22 mouse cellular contexts compared by ENCODE assay signal in genomic region chr9:21830936-21831335, GRCm38 (mm10). TPM values are rescaled to one million over a fixed set of nuclear protein-coding genes. Genes with fewer than 3 reads are reported as not detected.
DNase-seq lines count a peak whose midpoint lies in the region; ATAC-seq lines count a peak whose summit lies in the region.
"Had no signal": no experiment of that assay in that cellular context is flagged by ENCODE, and none has a peak within 500 bp of the region (broad histone marks: within the 10 kb centered on the region; RNA-seq: fewer than 3 reads in every experiment).

No protein-coding gene starts in this region.

- 71% methylated on average over 11 of the region's 11 CpGs for WGBS in kidney, embryonic 16.5 days
- WGBS in liver, embryonic 15.5 days (ENCODE audit: insufficient replicate concordance), result 71% methylated on average over 11 of the region's 11 CpGs
- 86% methylated on average over 11 of the region's 11 CpGs for WGBS in hindbrain, embryonic 10.5 days

- no peaks in the 10 kb centered on the region for H3K9me3 ChIP-seq in kidney, embryonic 16.5 days (ENCODE audit: low read length)
- H3K9me3 ChIP-seq in liver, embryonic 15.5 days (replicated peaks), result no peaks in the 10 kb centered on the region
- no peaks in the 10 kb centered on the region for H3K9me3 ChIP-seq in hindbrain, embryonic 10.5 days
- H3K9me3 ChIP-seq: heart, embryonic 12.5 days; lung, embryonic 15.5 days; midbrain, embryonic 13.5 days; neural tube, embryonic 15.5 days had no signal

- ATAC-seq in kidney, embryonic 16.5 days (ENCODE audit: low FRiP score, low TSS enrichment), result no peak
- peak; percentile 27; the same call in 1 of the 2 replicates for ATAC-seq in liver, embryonic 15.5 days (ENCODE audit: insufficient read depth)
- ATAC-seq in megakaryocyte, adult 5-6 weeks (ENCODE audit: poor library complexity, severe bottlenecking), result no peak
- ATAC-seq: hindbrain, postnatal 0 days; midbrain, embryonic 13.5 days had no signal

- no peak overlapping the region for H3K9ac ChIP-seq in kidney, embryonic 16.5 days (replicated peaks; ENCODE audit: low read length)
- H3K9ac ChIP-seq in liver, embryonic 15.5 days, result no peak overlapping the region
- H3K9ac ChIP-seq: heart, embryonic 12.5 days; lung, embryonic 15.5 days; midbrain, embryonic 13.5 days; neural tube, embryonic 15.5 days had no signal

- no peak overlapping the region for H3K4me2 ChIP-seq in kidney, embryonic 16.5 days (replicated peaks; ENCODE audit: low read depth, low read length)
- H3K4me2 ChIP-seq in liver, embryonic 15.5 days, result no peak overlapping the region
- H3K4me2 ChIP-seq: heart, embryonic 12.5 days; lung, embryonic 15.5 days; midbrain, embryonic 13.5 days; neural tube, embryonic 15.5 days had no signal

- no peak overlapping the region for H3K27ac ChIP-seq in kidney, embryonic 16.5 days (ENCODE audit: low read length)
- H3K27ac ChIP-seq in liver, embryonic 15.5 days (replicated peaks), result peak overlapping the region; percentile 72
- H3K27ac ChIP-seq in hindbrain, embryonic 10.5 days, result no peak overlapping the region
- H3K27ac ChIP-seq: hindbrain, postnatal 0 days; lung, embryonic 15.5 days; midbrain, embryonic 13.5 days; neural tube, embryonic 15.5 days had no signal

- no peaks in the 10 kb centered on the region for H3K27me3 ChIP-seq in kidney, embryonic 16.5 days (ENCODE audit: insufficient read depth, low read length)
- no peaks in the 10 kb centered on the region for H3K27me3 ChIP-seq in liver, embryonic 15.5 days
- H3K27me3 ChIP-seq in hindbrain, embryonic 10.5 days (ENCODE audit: insufficient read depth, poor library complexity, severe bottlenecking), result no peaks in the 10 kb centered on the region
- H3K27me3 ChIP-seq: CH12.LX; heart, embryonic 12.5 days; lung, embryonic 15.5 days; midbrain, embryonic 13.5 days; neural tube, embryonic 15.5 days had no signal

- H3K36me3 ChIP-seq in kidney, embryonic 16.5 days (ENCODE audit: insufficient read depth, low read length), result peaks cover 36% of the 10 kb centered on the region
- H3K36me3 ChIP-seq in liver, embryonic 15.5 days (replicated peaks), result no peaks in the 10 kb centered on the region
- H3K36me3 ChIP-seq in hindbrain, embryonic 10.5 days, result peaks cover 61% of the 10 kb centered on the region
- H3K36me3 ChIP-seq: midbrain, embryonic 13.5 days; neural tube, embryonic 15.5 days had no signal

- H3K4me3 ChIP-seq in kidney, embryonic 16.5 days (ENCODE audit: low read length), result no peak overlapping the region
- H3K4me3 ChIP-seq in liver, embryonic 15.5 days (replicated peaks), result no peak overlapping the region
- H3K4me3 ChIP-seq in hindbrain, embryonic 10.5 days, result no peak overlapping the region
- H3K4me3 ChIP-seq: heart, embryonic 12.5 days; lung, embryonic 15.5 days; midbrain, embryonic 13.5 days; myocyte; neural tube, embryonic 15.5 days had no signal

- DNase-seq in kidney, adult 18-20 months, result peak; percentile 63
- peak; percentile 58 to 79 for DNase-seq in adrenal gland, postnatal 36 days
- DNase-seq in kidney, postnatal 14 days, result peak; percentile 79
- no peak for DNase-seq in spleen, postnatal 4 days (ENCODE audit: low spot score in 2 of 2)
- DNase-seq in hindbrain, embryonic 10.5 days (ENCODE audit: low spot score), result no peak
- DNase-seq: cerebellum, postnatal 14 days; gastrocnemius, postnatal 36 days; heart, postnatal 4 days; thymus, adult 18-20 months had no signal

- H3K4me1 ChIP-seq in kidney, embryonic 16.5 days (ENCODE audit: insufficient read depth, low read length), result peaks cover 3% of the 10 kb centered on the region; the same call in 1 of the 2 replicates
- H3K4me1 ChIP-seq in liver, embryonic 15.5 days (replicated peaks), result peaks cover 16% of the 10 kb centered on the region
- no peaks in the 10 kb centered on the region for H3K4me1 ChIP-seq in hindbrain, embryonic 10.5 days (replicated peaks)
- H3K4me1 ChIP-seq: heart, embryonic 12.5 days; midbrain, embryonic 13.5 days; neural tube, embryonic 15.5 days had no signal

RNA-seq across cellular contexts. Expression of gene Angptl8, which starts 4.4 kb away (rescaled TPM):
- 5.4 and 6.0 TPM in 2 replicates for polyA plus RNA-seq in kidney, embryonic 16.5 days (2015; fragmentation: Nextera tagmentation; extraction: Ambion mirVana)
- 1 to 10 TPM; 7.5 to 8.7 TPM for total RNA-seq in adrenal gland, postnatal 36 days (2021)
- polyA plus RNA-seq in liver, embryonic 15.5 days (2015; fragmentation: Nextera tagmentation; extraction: Ambion mirVana), result 35.0 and 42.9 TPM in 2 replicates
- 0.70 and 0.85 TPM in 2 replicates for polyA plus RNA-seq in hindbrain, embryonic 10.5 days (2016; fragmentation: Nextera tagmentation; extraction: Ambion mirVana)
- 1.6 and 2.0 TPM in 2 replicates for total RNA-seq in megakaryocyte, adult 5-6 weeks (2015)
- 3.3 TPM in 1 of 2 replicates, not detected in the other for total RNA-seq in megakaryocyte, adult 5-6 weeks (2017)
- total RNA-seq: CH12.LX; gastrocnemius, postnatal 36 days; heart, postnatal 4 days; hindbrain, postnatal 0 days; layer of hippocampus, postnatal 14 days; left cerebral cortex, postnatal 25 days had no signal
- polyA plus RNA-seq: frontal cortex, adult 2 months; myocyte had no signal

RNA-seq across cellular contexts. Expression of gene Dock6, which starts 21.5 kb away (rescaled TPM):
- polyA plus RNA-seq in kidney, embryonic 16.5 days (2015; fragmentation: Nextera tagmentation; extraction: Ambion mirVana), result 46.8 and 47.1 TPM in 2 replicates
- total RNA-seq in adrenal gland, postnatal 36 days (2021), result 10 to 100 TPM; 31.2 to 40.7 TPM
- 4.2 and 5.6 TPM in 2 replicates for polyA plus RNA-seq in liver, embryonic 15.5 days (2015; fragmentation: Nextera tagmentation; extraction: Ambion mirVana)
- 23.7 and 24.1 TPM in 2 replicates for polyA plus RNA-seq in hindbrain, embryonic 10.5 days (2016; fragmentation: Nextera tagmentation; extraction: Ambion mirVana)
- total RNA-seq in megakaryocyte, adult 5-6 weeks (2015), result 2.3 and 2.6 TPM in 2 replicates
- total RNA-seq in megakaryocyte, adult 5-6 weeks (2017), result 1.3 and 1.5 TPM in 2 replicates

RNA-seq across cellular contexts. Expression of gene Kank2, which starts 32.4 kb away (rescaled TPM):
- polyA plus RNA-seq in kidney, embryonic 16.5 days (2015; fragmentation: Nextera tagmentation; extraction: Ambion mirVana), result 18.7 and 19.7 TPM in 2 replicates
- 10 to 100 TPM; 31.2 to 38.3 TPM for total RNA-seq in adrenal gland, postnatal 36 days (2021)
- polyA plus RNA-seq in liver, embryonic 15.5 days (2015; fragmentation: Nextera tagmentation; extraction: Ambion mirVana), result 4.8 and 5.5 TPM in 2 replicates
- polyA plus RNA-seq in hindbrain, embryonic 10.5 days (2016; fragmentation: Nextera tagmentation; extraction: Ambion mirVana), result 10.0 and 11.0 TPM in 2 replicates
- 0.73 and 1.2 TPM in 2 replicates for total RNA-seq in megakaryocyte, adult 5-6 weeks (2015)
- 0.49 and 1.1 TPM in 2 replicates for total RNA-seq in megakaryocyte, adult 5-6 weeks (2017)

Comparison
In these comparisons a context has a peak if more than half of its experiments do, and no peak if none do; other contexts are left out.
1. DNase-seq: peak in kidney, adult 18-20 months (single experiment), adrenal gland, postnatal 36 days (2 of 2) and kidney, postnatal 14 days (single experiment); none in spleen, postnatal 4 days (0 of 2) and hindbrain, embryonic 10.5 days (single experiment).